Mouse (Mus musculus) adrenal gland, postnatal 10 days (tissue): Measurements from ENCODE around the gene Slc11a1. TPM values are rescaled to one million over a fixed set of nuclear protein-coding genes. Genes with fewer than 3 reads are reported as not detected.

Source experiments
- DNase-seq: peaks from one replicate; pipeline ENCODE4 v3.0.0; 2021; ENCODE audit warnings: mixed read lengths
- microRNA-seq: library from miRNA; unstranded; fragments of <30 nt; microRNA quantifications from one replicate; pipeline ENCODE4 v1.2.0, GENCODE M21; 2021
- total RNA-seq, 2 experiments: library from RNA; stranded (reverse); gene quantifications; 2 replicates each; pipeline ENCODE4 v1.2.3; 2021

Gene Slc11a1
- total RNA-seq, 2 experiments from 2014 or later = 8.2 to 8.9 TPM

DNA sequence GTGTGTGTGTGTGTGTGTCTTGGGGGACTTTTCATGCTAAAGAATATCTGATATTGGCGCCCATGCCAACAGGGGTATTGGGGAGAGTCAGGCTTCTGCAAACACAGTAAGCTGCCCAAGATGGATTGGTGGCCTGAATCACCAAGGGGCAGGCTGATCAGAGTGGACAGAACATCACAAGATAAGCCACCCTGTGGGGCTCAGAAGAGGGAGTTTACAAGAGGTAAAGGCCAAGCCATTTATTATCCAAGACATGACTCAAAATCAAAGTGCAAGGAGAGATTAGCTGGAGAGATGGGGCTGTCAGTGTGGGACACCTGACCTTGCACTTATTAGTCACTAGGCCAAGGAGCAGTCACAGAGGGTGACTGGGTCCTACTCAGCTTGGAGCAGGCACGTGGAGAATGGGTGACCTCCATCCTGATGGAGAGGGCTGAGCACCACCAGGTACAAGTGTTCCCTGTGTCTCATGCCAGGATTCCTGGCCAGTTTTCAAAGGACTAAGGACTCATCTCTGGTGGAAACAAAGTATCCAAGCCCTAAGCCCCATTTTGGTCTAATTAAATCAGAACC lies 36.8 kb downstream of the Slc11a1 start:
- peak; percentile 58 for DNase-seq

- no peak for DNase-seq
Observed at GRCm38 (mm10) chr1:74412711-74413110, 37.7 kb downstream of the Slc11a1 start.

GRCm38 (mm10) chr1:74415143-74415542 lies 40.1 kb downstream of the Slc11a1 start:
- DNase-seq = peak; percentile 65

DNA sequence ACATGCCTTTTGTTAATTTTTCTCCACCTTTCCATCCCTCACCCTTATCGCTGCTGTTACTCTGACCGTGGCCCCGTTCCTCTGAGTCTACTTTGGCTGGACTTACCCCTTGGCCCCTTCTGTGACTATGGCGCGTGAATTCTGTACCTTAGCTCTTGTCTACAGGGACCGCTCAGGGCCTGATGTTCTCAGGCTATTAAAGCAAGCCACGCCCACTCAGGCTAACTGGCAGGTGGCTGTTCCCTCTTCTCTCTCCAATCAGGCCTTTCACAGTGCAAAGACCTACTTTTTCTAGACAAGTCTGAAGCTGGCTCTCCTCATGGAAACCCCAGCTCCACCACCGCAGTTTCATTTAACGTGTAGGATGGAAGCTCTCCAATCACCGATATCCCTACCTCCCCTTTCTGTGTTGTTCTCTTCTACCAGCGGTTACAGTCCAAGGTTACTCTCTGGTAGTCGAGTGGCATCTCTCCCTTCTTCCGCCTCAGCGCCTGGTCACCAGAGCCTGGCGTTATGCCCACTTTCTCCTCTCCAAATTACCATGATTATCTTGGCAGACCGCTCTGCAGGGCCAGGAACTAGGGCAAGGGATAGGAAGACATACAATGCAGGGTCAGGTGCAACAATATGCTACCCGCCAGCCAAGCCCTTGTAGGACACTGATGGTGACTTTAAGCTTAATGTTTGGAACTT lies 43.9 kb downstream of the Slc11a1 start:
- peak; percentile 68 for DNase-seq

GRCm38 (mm10) chr1:74419440-74419794 lies 44.4 kb downstream of the Slc11a1 start:
- peak; percentile 39 for DNase-seq

DNA sequence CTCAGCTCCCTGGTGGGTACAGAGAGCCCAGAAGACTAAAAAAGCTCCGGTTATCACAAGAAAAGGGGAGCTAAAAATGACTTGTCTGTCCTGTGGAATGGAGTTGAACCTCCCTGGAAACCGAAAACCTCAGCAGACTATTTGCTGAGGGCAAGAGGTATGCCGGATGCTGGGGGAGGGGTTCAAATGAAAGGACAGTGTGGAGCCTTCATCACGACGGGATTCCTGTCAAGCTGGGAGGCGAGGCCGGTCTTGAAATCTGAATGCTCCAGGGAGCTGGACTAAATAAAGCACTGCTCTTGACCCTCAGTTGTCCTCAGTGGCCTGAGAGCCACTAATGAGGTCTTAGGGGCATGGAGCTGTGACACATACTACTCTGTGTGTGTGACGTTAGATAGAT lies 48.2 kb downstream of the Slc11a1 start:
- DNase-seq = no peak

GRCm38 (mm10) chr1:74425845-74426244 lies 50.9 kb downstream of the Slc11a1 start:
- DNase-seq = no peak

DNA sequence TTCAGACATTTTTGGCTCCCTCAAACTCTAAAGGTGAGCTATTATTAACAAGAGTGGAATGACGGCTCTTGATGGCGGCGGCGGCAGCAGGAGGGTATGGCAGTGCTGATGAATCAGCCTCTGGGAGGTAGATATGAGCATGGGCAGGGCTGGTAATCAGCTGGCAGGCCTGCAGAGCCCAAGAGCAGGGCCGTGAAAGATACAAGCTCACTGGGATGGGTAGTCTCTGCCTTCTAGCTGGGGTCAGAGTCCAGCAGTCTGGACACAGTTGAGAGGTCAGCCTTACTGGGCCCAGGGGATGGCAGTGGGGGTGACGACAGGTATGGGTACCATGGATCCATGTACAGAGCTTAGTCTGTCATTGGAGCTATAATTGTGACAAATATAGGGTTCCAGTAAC lies 58.2 kb downstream of the Slc11a1 start:
- DNase-seq = no peak

- DNase-seq = no peak
Observed at GRCm38 (mm10) chr1:74434596-74434995, 59.6 kb downstream of the Slc11a1 start.

GRCm38 (mm10) chr1:74435563-74435962 lies 60.6 kb downstream of the Slc11a1 start:
- no peak for DNase-seq

Small RNAs within 50 kb of the gene (microRNA-seq; reads per million reads assigned to microRNA genes)
- 23,450 reads per million, percentile 97 among the genes with 10 or more reads in this experiment for gene Mir26b

Other genes starting within 250 kb of the Slc11a1 start
- 1 to 10 TPM; 3.4 to 4.3 TPM for gene Rufy4, start 249.7 kb upstream of the Slc11a1 start, total RNA-seq
- gene Cxcr2, start 221.2 kb upstream of the Slc11a1 start, total RNA-seq = 1 to 10 TPM in 1 of 2 experiments, under 1 TPM in 1; 0.48 to 1.6 TPM
- not detected for gene Cxcr1, start 180.6 kb upstream of the Slc11a1 start, total RNA-seq
- gene Arpc2, start 139.1 kb upstream of the Slc11a1 start, total RNA-seq = 100 to 1,000 TPM; 186 TPM
- under 1 TPM in 1 of 2 experiments, not detected in 1; 0.24 TPM for gene Gpbar1, start 96.6 kb upstream of the Slc11a1 start, total RNA-seq
- 100 to 1,000 TPM; 151 to 159 TPM for gene Aamp, start 90.5 kb upstream of the Slc11a1 start, total RNA-seq
- 100 to 1,000 TPM; 116 to 139 TPM for gene Pnkd, start 90.3 kb upstream of the Slc11a1 start, total RNA-seq
- gene Tmbim1, start 69.6 kb upstream of the Slc11a1 start, total RNA-seq = 10 to 100 TPM; 63.6 to 68.8 TPM
- gene Catip, start 13.1 kb upstream of the Slc11a1 start, total RNA-seq = under 1 TPM; 0.33 to 0.45 TPM
- gene Ctdsp1, start 16.3 kb downstream of the Slc11a1 start, total RNA-seq = 100 to 1,000 TPM; 132 to 142 TPM
- 1 to 10 TPM; 2.6 to 2.9 TPM for gene Vil1, start 34.2 kb downstream of the Slc11a1 start, total RNA-seq
- 10 to 100 TPM; 31.7 to 35.0 TPM for gene Cnot9, start 130.9 kb downstream of the Slc11a1 start, total RNA-seq
- 1 to 10 TPM in 1 of 2 experiments, under 1 TPM in 1; 0.99 to 2.0 TPM for gene Plcd4, start 167.7 kb downstream of the Slc11a1 start, total RNA-seq
- gene Usp37, start 169.1 kb downstream of the Slc11a1 start, total RNA-seq = 10 to 100 TPM; 18.8 to 20.4 TPM
- 10 to 100 TPM; 11.6 to 15.3 TPM for gene Zfp142, start 213.1 kb downstream of the Slc11a1 start, total RNA-seq
- 10 to 100 TPM; 29.1 to 38.2 TPM for gene Bcs1l, start 213.1 kb downstream of the Slc11a1 start, total RNA-seq
- 10 to 100 TPM; 45.5 to 46.0 TPM for gene Rnf25, start 226.2 kb downstream of the Slc11a1 start, total RNA-seq
- 1 to 10 TPM; 2.8 to 3.2 TPM for gene Stk36, start 226.2 kb downstream of the Slc11a1 start, total RNA-seq